Mouse (Mus musculus) stomach, embryonic 15.5 days (tissue): Measurements from ENCODE around the gene Aadacl2. TPM values are rescaled to one million over a fixed set of nuclear protein-coding genes. Genes with fewer than 3 reads are reported as not detected.

Source experiments
- polyA plus RNA-seq: library from polyadenylated mRNA; unstranded; fragments of >200 nt; fragmentation: Nextera tagmentation; extraction: Ambion mirVana; gene quantifications from 2 replicates; pipeline ENCODE4 v1.2.1, GENCODE M21; 2015

Aadacl2 gene
- polyA plus RNA-seq, 1 experiment from 2014 or later = 0.35 TPM

Other genes starting within 250 kb of the Aadacl2 start
- not detected in 2 replicates for gene Gm8298, start 145.7 kb upstream of the Aadacl2 start, polyA plus RNA-seq
- gene C130079G13Rik, start 81.5 kb upstream of the Aadacl2 start, polyA plus RNA-seq = not detected in 2 replicates
- 49.1 and 51.1 TPM in 2 replicates for gene Aadac, start 19.0 kb downstream of the Aadacl2 start, polyA plus RNA-seq
- 0.75 and 0.96 TPM in 2 replicates for gene Sucnr1, start 75.1 kb downstream of the Aadacl2 start, polyA plus RNA-seq